Mouse (Mus musculus) layer of hippocampus, postnatal 10 days (tissue): ENCODE results near the gene Gm21987. TPM values are rescaled to one million over a fixed set of nuclear protein-coding genes. Genes with fewer than 3 reads are reported as not detected.

Experiments used
- DNase-seq, 2 experiments: peaks; one replicate each; pipeline ENCODE4 v3.0.0; 2021; ENCODE audit warnings: low spot score in 2 of 2
- total RNA-seq, 2 experiments: library from RNA; stranded (reverse); gene quantifications; 2 replicates each; pipeline ENCODE4 v1.2.3; 2021

The Gm21987 gene
- total RNA-seq, 2 experiments from 2014 or later: not detected

GRCm38 (mm10) chr16:38370633-38371374 lies 24.0 kb downstream of the Gm21987 start:
- no peak for DNase-seq

GRCm38 (mm10) chr16:38371705-38372296 lies 25.0 kb downstream of the Gm21987 start:
- no peak for DNase-seq

- no peak for DNase-seq
These were observed 26.0 kb downstream of the Gm21987 start for GRCm38 (mm10) chr16:38372876-38373275.

- no peak for DNase-seq
These were observed 26.6 kb downstream of the Gm21987 start for GRCm38 (mm10) chr16:38373439-38373838.

GRCm38 (mm10) chr16:38373941-38374340 lies 27.1 kb downstream of the Gm21987 start:
- no peak for DNase-seq

- DNase-seq: no peak
These were observed 27.7 kb downstream of the Gm21987 start for GRCm38 (mm10) chr16:38374379-38375140.

GRCm38 (mm10) chr16:38375182-38375581 lies 28.3 kb downstream of the Gm21987 start:
- DNase-seq: no peak

GRCm38 (mm10) chr16:38376163-38376840 lies 29.5 kb downstream of the Gm21987 start:
- DNase-seq: peak; percentile 58 to 66

GRCm38 (mm10) chr16:38376841-38377249 lies 30.0 kb downstream of the Gm21987 start:
- DNase-seq: no peak

GRCm38 (mm10) chr16:38377546-38377945 lies 30.7 kb downstream of the Gm21987 start:
- DNase-seq: no peak

- no peak for DNase-seq
These were observed 31.8 kb downstream of the Gm21987 start for GRCm38 (mm10) chr16:38378591-38378990.

GRCm38 (mm10) chr16:38379088-38379487 lies 32.2 kb downstream of the Gm21987 start:
- DNase-seq: no peak

GRCm38 (mm10) chr16:38379493-38379892 lies 32.7 kb downstream of the Gm21987 start:
- no peak for DNase-seq

GRCm38 (mm10) chr16:38379926-38380325 lies 33.1 kb downstream of the Gm21987 start:
- DNase-seq: no peak

- DNase-seq: no peak
These were observed 36.8 kb downstream of the Gm21987 start for GRCm38 (mm10) chr16:38383683-38384082.

GRCm38 (mm10) chr16:38385184-38385634 lies 38.4 kb downstream of the Gm21987 start:
- no peak for DNase-seq

- no peak for DNase-seq
These were observed 38.9 kb downstream of the Gm21987 start for GRCm38 (mm10) chr16:38385700-38386099.

GRCm38 (mm10) chr16:38387389-38387788 lies 40.5 kb downstream of the Gm21987 start:
- DNase-seq: no peak

GRCm38 (mm10) chr16:38388757-38389156 lies 41.9 kb downstream of the Gm21987 start:
- no peak for DNase-seq

- DNase-seq: no peak
These were observed 42.5 kb downstream of the Gm21987 start for GRCm38 (mm10) chr16:38389284-38389893.

GRCm38 (mm10) chr16:38390322-38390721 lies 43.5 kb downstream of the Gm21987 start:
- no peak for DNase-seq
